Mouse (Mus musculus) c-Kit-positive CD71-positive TER-119-positive erythroid progenitor cells, embryonic 14.5 days (primary cell): ENCODE measurements at regions not wholly inside any gene's neighbourhood (a gene's known extent, or its start where the extent isn't known, plus 50 kb on each side); places are given as distances from the start of the nearest gene placed in this dataset.
A peak's percentile ranks its signal among the peaks of the same experiment; 100 is the strongest.

Experiments used
- DNase-seq: peaks from one replicate; pipeline ENCODE4 v3.0.0-alpha.2; 2013; ENCODE audit warnings: low spot score

DNA sequence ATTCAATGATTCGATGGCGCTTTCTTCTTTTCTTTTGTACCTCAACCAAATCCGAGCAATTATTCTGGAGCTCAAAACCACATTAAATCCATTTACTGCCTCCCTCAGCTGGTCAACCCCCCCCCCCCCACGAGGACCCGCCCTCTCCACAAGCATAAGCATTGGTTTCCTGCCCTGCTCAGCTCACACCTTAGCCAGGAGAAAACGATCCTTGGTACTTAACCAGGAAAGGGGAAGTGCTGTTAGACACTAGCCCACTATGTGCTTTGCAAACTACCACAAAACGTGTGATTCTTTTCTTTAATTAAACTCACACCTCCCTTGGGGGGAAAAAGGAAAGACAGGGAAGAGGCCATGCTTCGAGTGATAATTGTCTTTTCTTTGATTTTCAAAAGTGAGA is 169.8 kb downstream of the Arrdc4 start:
- no peak for DNase-seq

DNA sequence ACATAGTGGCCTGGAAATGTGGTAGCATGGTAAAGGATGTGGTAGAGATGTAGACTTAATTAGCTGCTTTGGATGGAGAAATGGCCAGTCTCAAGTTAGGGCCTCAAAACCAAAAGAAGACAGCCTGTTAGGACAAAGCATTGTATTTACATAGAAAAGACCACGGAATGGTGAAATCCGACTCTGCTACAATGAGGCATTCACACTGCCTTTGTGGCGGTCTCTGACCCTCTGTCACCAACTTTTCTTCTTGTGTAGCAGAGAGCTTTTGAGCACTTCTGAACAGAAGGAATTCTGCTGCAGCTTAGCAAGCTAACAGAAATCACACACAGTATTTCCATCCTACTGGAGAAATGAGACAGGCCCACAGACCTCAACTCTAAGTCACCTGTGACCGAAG is 177.7 kb downstream of the Arrdc4 start:
- DNase-seq, result no peak

DNA sequence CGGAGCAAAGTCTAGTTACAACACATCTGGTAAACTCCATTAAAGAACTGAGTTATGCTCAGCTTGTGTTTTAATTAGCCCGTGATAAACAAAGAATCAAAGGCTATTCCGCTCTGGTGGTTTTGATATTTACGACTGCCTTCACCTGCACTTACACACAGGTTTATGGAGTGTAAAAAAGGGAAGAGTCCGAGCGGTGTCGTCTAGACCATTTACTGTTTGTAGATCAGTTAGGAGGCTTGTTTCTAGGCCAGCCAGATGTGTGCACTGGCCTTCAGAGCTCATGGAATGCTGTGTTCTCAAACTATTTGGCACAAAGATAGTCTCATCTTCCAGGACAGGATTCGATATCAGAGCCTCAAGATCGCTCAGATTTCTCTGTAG is 180.9 kb downstream of the Arrdc4 start:
- no peak for DNase-seq

DNA sequence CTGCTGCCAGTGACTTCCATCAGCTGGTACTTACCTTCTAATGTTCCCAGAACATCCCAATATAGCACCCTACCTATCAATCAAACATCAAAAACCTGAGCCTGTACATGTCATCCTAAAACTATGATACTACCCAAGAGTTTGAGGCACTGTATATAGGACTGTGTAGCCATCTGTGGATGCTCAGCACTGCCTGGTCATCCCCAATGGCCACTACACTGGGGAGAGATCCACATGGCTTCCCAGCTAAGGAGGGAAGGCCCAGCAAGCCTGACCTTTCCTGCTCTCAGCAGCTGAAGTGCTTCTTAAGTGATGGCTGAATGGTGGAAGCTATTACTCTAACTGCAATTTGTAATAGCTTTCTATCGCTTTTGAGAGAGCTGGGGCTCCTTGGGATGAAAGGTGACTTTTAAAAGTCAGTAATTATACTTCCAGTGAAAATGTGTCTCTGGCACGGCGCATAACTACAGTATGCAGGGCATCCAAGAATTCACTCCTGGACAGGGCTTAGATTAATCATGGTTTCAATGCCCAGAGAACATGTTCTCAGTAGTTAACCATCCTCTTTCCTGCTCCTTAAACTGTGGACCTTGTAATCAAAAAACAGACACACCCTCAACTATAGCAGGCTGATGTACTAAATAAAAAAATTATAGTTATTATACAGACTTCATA is 181.5 kb downstream of the Arrdc4 start:
- no peak for DNase-seq

DNA sequence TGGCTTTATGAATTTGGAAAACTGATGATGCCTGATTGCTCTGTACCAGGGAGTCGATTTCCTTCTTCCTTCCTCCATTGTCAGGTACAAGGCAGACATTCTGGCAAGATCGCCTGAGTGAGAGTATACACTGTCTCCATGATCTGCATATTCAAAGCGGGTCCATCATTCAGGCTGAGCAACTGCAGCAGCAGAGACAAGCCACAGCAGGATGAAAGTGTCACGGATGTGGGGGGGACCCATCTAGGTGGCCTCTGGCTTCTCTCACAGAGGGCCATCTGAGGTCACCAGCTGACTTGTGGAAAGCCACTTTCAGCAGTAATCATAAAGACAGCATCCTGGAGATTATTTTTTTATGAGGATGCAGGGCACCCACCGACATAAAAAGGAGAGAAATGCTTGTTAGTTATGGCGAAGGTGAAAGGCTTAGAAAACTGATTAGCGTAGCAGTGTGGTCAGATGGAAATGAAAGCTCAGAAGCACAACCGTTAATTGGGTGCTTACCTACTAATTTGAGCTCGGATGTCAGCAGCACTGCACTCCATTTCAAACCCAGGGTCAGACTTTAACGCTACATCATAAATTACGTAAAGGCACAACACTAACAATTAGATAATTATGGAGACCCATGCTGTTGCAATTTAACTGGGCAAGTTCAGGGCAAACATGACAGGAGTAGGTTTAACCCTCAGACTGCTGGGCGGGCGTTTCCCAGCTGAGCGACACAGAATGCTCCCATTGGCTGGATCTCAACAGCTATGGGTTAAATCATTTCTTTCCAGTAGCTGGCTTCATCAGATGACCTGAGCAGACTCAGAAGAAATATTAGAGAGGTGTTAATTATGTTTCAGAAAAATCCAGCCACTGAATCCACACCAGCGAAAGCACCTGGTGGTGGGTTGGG is 189.3 kb downstream of the Arrdc4 start:
- DNase-seq, result no peak

DNA sequence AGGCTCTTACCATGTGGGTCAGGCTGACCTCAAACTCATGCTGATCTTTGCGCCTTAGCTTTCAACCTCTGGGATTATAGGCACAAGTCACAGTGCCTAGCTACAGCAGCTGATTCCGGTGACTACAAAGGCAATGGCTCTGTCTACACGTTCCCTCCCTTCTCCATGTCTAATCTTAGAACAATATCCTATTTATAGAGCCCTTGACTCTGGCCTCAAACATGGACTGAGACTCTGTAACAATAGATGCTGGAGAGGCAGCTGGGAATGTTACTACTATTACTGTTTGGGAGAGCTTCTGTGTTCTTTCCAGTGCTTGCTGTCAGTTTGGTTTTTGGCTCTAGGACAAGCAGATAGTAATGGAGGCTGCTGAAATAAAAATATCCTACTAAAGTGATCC is 198.7 kb downstream of the Arrdc4 start:
- DNase-seq, result no peak

DNA sequence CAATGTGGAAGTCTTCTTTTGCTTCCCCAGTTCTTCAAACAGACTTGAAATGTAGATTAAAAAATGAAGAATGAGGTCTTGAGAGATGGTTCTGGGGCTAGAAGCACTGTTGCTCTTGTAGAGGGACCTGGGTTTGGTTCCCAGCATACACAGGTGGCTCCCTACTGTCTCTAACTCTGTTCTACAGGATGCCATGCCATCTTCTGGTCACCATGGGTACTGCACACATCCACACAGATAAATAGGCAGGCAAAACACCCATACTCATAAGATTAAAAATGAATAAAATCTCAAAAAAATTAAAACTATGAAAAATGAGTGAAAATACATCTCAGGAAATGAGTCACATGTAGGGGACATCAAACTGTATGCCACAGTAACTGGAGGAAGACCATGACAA is 200.9 kb downstream of the Arrdc4 start:
- no peak for DNase-seq

DNA sequence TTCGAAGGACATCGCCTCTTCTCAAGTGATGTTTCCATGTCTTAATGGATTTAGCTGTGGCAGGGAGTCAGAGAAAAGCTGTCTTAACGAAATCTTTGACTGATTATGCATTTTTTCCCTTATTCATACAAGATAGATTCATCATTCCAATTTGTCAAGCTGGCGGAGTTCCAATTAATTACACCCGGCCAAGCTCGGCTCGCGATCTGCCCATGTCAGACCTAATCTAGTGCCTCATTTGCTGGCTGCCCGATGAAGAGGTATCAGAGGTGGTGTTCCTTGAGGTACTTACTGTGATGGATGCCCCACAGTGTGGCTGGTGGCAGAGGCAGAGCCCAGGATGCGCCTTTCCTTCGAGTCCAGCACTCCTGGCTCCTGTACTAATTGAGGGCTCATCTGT is 204.9 kb downstream of the Arrdc4 start:
- DNase-seq, result no peak

DNA sequence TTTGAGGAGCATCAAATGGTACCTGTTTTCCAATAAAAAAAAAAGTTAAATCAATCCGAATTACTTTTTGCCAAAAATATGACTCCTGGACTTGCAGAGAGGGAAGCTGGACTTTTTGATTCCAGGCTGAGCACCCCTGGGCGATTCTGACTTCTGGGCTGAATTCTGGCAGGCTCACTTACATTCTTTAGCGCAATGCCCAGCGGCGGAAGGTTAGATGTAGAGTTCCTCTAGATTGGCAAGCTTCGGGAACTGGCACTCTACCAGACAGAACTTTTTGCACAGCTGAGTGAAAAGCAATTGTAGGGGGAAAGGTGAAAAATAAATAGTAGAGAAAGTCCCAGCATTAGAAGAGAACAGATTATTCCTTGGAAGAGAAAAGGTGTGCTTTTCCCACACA is 235.5 kb downstream of the Fam169b start:
- DNase-seq, result no peak

DNA sequence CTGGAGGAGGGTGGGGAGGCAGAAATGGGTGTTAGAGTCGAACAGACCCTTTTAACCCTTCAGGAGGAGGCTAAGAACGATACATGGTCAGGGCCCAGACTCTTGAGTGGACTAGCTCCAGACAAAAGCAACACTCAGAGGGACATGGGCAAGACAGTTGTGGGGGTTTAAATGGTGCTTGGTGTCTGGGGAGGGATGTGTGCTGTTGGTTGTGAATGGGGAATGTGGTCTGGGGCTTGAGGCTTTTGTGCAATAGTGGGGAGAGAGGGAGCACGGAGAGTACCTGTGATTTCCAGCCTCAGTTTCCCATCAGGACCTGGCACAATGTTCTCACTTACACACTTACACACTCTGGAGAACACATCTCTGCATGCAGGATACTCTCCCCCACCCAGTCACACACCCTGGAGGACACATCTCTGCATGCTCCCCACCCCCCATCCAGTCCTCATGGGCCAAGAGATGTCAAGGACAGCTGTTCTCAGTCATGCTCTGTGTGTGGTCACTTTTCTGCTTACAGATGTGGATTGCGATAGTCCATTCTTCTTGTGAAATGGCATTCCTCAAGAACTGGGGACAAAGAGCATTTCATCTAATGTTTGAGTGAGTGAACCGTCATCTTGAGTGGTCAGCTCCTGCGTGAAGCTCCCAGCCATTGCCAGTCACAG is 217.6 kb downstream of the Fam169b start:
- no peak for DNase-seq

DNA sequence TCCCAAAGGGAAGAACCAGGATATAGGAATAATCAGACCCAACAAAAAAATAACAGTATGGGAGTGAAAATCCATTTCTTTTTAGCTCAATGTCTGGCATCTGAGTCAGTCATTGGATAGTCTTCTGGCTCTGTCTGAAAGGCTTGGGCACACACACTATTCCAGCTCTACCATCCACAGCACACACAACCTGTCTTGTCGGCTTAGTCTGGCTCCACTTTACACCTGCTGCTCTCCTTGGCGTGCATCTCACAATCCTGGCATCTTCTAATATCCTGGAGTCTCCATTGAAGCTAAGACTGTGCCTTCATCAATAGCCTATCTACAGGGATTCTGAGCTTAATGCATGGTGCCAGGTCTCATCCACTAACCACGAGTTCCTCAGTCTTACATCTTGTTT is 213.0 kb downstream of the Fam169b start:
- DNase-seq, result no peak

DNA sequence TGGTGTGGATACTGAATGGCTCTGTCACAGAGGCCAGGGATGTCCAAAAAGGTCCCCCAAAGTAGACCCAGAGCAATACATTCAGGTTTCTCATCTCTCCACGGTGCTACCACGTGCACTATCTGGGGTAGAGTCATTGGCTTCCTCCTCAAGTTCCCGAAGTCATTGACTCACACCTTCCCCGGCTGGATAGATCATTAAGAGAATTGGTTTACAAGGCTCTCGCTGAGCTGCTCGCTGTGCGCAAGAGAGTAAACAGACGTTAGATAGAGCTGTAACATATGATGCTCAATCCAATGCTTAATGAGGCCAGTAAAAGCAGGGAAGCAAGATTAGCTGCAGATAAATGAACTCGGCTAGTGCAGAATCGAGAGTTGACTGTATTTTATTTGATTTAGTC is 208.9 kb downstream of the Fam169b start:
- DNase-seq, result no peak

DNA sequence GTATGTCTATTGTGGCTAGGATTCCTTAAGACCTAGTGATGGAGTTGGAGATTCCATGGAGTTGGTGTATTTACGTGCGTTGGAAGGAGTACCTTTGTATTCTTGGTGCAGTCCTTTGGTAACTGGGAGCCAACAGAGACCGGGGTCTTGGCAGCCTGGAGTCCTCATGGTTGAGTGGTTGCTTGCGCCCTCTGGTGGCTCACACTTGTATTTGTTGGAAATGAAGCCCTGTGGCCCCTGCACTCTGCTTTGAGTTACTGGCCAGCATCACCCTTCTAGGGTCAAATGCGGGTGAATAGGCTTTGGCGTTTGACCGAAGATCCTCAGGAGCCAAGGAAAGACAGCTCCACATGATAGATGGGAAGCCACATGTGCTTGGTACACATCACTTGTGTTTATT is 207.1 kb downstream of the Fam169b start:
- peak; percentile 3 for DNase-seq

DNA sequence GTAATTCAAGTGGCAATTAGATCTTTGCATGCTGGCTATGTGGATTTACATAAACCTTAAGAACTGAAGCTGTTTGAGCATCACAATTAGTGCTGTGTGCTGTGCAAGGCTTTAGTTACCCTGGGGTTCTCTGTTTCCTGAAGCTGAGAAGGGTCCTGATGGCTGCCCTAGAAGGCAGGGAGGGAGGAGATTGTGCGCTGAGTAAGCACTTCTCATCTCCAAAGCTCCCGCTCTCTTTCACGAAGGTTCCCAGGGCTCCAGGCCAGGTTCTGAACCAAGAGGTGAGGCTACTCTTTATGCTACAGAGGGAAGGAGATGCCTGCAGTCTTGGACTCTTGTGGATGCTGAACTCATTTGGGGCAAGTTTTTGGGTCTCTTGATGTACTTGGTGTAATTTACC is 206.7 kb downstream of the Fam169b start:
- DNase-seq, result no peak

DNA sequence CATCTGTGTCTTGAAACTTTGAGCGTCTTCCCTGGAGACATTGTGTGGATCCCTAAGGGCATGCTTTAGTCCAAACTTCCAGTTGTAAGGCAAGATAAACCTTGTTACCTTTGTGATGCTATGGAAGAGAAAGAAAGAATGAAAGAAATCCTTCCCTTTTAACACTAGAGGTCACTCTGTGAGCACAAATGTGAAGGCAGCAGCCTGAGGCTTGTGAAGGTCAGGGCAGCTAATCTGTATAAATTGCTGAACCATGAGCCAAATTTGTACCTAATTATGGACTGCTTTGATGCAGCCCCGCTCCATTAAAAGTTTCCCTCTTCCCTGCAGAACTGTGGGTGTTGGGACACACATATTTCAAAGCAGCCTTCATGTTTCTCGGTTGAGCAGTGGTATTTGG is 204.4 kb downstream of the Fam169b start:
- no peak for DNase-seq

DNA sequence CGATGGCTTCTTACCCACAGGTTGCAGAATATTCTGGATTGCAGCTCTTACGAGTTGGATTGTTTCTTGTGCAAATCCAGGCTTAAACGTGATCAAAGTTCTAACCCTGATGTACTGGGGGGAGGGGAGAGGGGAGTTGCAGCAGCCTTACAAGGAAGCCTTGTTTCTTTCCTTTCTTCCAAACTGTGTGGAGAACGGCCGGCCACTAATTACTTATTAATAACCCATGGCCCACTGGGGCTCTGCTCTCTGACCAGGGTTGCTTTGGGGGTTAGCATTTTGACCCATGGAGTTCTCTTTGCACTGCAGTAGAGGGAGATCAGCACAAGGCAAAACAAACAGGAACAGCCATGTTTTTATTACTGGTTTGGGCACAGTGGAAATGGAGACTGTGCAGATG is 199.2 kb downstream of the Fam169b start:
- no peak for DNase-seq

DNA sequence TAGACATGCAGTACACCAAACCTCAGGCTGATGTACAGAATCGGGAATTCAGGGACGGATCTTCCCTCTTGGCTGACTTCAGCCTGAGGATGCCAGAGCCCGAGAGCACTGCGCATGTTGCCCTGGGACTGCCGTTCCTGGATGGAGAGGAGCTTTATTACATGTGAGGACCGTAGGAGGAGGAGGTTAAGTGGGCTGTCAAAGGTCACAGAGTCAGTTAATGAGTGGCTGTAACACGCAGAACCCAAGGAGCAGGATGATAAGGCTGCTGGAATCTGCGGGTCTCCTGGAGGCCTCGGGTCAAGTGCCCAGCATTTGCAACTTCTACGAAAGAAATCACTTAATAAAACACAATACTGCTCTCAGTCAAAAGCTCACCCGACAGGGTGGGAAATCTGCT is 197.3 kb downstream of the Fam169b start:
- no peak for DNase-seq

DNA sequence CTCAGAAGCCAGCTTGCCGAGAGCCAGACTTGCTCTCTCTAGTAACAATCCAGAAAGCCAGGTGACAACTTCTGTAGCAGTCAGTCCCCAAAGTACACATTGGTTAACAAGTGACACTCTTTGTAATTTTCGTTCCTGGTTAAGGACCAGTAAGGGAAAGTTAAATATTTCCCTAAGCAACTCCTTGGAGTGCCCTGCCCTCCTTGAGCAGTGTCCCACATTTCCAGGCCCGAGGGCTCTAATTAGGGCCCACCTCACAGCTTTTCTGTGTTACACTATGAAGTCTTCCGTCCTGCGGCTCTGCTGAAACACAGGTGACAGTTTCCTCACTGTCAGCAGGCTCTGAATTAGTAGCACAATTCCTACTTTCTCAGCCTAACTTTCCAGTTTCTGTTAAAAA is 194.9 kb downstream of the Fam169b start:
- no peak for DNase-seq

DNA sequence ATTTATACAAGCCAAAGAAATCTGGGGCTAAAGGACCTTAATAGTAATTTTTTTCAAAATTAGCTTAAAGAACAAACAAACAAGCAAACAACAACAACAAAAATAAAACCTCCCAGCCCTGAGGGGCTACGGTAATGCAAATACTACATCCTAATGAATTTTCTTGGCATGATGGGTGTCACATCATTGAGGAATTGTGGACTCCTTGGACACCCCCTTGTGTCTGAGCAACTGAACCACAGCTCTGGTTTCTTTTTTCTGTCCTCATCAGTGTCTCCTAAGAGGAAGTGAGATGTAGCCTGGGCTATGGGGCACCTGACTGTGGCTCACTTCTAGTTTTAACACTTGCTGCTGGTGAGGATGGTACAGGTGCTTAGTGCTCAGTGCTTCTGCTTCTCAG is 184.2 kb downstream of the Fam169b start:
- no peak for DNase-seq

DNA sequence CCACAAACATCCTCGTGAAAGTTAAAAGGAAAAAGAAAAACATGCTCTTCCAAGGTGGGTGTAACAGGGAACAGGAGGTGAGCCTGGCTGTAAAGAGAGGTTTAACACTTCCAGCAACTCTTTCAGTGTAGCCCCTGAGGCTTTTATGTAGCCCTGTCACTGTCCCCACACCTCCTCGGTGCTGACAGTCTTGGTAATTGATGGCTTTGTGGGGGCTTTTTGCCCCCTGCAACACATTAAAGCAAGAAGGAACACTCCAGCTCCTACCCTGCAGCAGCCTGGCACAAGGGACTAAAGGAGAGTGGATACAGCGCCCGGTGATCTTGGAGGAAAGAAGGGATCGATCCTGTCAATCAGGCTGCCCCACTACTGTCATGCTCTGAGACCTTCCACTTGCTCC is 181.8 kb downstream of the Fam169b start:
- DNase-seq, result no peak

DNA sequence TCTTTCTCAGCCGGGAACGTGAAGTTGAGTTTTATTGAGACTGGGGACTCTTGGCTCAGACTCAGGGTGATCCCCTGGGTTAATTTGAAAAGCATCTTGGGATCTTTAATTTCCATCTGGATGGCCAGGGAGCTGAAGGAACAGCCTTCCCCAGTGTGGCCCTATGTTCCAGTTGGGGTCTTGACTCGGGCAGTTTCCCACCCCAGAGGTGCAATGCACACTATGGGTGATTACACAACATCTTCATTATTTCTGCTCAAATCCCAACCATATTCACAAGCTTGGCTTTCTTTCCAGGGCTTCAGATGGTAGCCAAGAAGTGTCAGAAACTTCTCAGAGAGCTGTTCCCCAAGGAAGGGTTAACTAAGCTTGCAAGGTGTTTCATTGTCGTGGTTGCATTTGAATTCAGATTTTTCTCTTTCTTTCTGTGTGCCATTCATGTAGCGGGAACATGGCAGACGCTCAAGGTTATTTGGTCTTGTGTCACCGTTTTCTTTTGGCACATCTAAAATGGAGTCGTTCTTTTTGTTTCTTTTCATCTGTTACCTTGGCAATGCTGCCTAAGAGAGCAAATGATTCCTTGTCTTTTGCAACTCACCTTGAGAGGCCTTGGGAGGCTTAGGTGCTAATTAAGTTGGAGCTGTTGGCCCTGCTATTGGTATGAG is 179.5 kb downstream of the Fam169b start:
- no peak for DNase-seq

DNA sequence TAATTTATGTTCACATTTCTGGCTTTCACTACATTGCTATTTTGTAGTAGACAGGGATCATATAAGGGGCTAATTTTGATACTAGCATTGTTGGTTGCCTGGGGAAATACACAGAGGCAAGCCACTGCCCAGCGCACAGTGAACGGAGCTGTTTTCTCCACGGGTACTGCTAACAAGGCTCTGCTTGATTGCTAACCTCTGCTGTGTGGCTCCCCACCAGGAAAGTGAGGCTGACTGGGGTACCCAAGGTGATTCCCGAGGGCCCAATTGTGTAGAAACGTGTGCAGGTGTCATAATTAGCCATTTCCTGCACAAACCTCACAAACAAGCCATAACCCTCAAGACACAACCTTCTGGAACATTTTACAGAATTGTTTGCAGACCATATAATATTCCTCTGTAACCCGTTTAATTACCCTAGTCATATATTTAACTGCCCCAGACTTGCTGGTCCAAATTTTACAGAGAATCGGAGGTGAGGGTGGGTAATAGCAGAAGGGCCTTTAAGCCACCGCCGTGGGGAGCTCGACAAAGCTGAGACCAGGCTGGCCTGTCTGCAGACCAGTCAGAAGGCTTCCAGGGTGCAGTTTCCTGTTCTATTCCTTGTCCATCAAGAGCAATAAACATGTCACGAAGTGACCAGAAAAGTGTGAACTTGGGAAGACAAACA is 170.9 kb downstream of the Fam169b start:
- DNase-seq, result no peak
